Comparison of ENCODE assay signal across 8 mouse cellular contexts in genomic region chr11:95858528-95859467, GRCm38 (mm10). TPM values are rescaled to one million over a fixed set of nuclear protein-coding genes. Genes with fewer than 3 reads are reported as not detected.
DNase-seq lines count a peak whose midpoint lies in the region; ATAC-seq lines count a peak whose summit lies in the region.

No protein-coding gene starts in this region.

- H3K27me3 ChIP-seq in heart, embryonic 10.5 days (ENCODE audit: insufficient read depth, poor library complexity, severe bottlenecking) = no peaks in the 10 kb centered on the region
- H3K27me3 ChIP-seq in kidney, embryonic 15.5 days = no peaks in the 10 kb centered on the region

- no peaks in the 10 kb centered on the region for H3K9me3 ChIP-seq in heart, embryonic 10.5 days
- H3K9me3 ChIP-seq in kidney, embryonic 15.5 days (replicated peaks) = no peaks in the 10 kb centered on the region

- peaks cover 16% of the 10 kb centered on the region for H3K4me1 ChIP-seq in heart, embryonic 10.5 days
- peaks cover 16% of the 10 kb centered on the region for H3K4me1 ChIP-seq in kidney, embryonic 15.5 days

- H3K36me3 ChIP-seq in heart, embryonic 10.5 days = no peaks in the 10 kb centered on the region
- H3K36me3 ChIP-seq in kidney, embryonic 15.5 days = no peaks in the 10 kb centered on the region

- under 1% methylated on average over 58 of the region's 58 CpGs for WGBS in heart, embryonic 10.5 days
- under 1% methylated on average over 58 of the region's 58 CpGs for WGBS in kidney, embryonic 15.5 days

- H3K4me3 ChIP-seq in heart, embryonic 10.5 days = peak overlapping the region; percentile 76
- peak overlapping the region; percentile 84 for H3K4me3 ChIP-seq in kidney, embryonic 15.5 days (replicated peaks)

- peak overlapping the region; percentile 67 for H3K4me2 ChIP-seq in kidney, embryonic 15.5 days

- DNase-seq in B cell, adult 2 months = peak; percentile 95 to 96
- peak; percentile 99 for DNase-seq in brain, adult 2 months (ENCODE audit: low read depth, low spot score)
- DNase-seq in heart, embryonic 10.5 days (ENCODE audit: low spot score) = peak; percentile 100
- peak; percentile 98 for DNase-seq in liver
- peak; percentile 96 to 98 for DNase-seq in spleen, postnatal 4 days (ENCODE audit: low spot score in 2 of 2)

- peak overlapping the region; percentile 74 for H3K9ac ChIP-seq in kidney, embryonic 15.5 days

- H3K27ac ChIP-seq in heart, embryonic 10.5 days = peak overlapping the region; percentile 86
- peak overlapping the region; percentile 97 for H3K27ac ChIP-seq in kidney, embryonic 15.5 days

- peak; percentile 89 for ATAC-seq in erythroblast, adult 5-6 weeks (replicated peaks; ENCODE audit: low FRiP score, poor library complexity, severe bottlenecking)
- ATAC-seq in kidney, embryonic 15.5 days (replicated peaks; ENCODE audit: low FRiP score) = peak; percentile 99
- ATAC-seq in monocyte, adult 5-6 weeks (replicated peaks; ENCODE audit: insufficient number of reproducible peaks, low FRiP score, low TSS enrichment, poor library complexity, severe bottlenecking) = peak; percentile 92

RNA-seq across cellular contexts. Expression of gene Abi3, which starts 16.5 kb away (rescaled TPM):
- total RNA-seq in erythroblast, adult 5-6 weeks (2015; ENCODE audit: low replicate concordance) = 4.8 and 6.7 TPM in 2 replicates
- 3.5 and 5.5 TPM in 2 replicates for total RNA-seq in erythroblast, adult 5-6 weeks (2017; ENCODE audit: low replicate concordance)
- polyA plus RNA-seq in heart, embryonic 10.5 days (2016; fragmentation: Nextera tagmentation; extraction: Ambion mirVana) = 26.6 and 32.4 TPM in 2 replicates
- 10.1 and 11.4 TPM in 2 replicates for polyA plus RNA-seq in kidney, embryonic 15.5 days (2015; fragmentation: Nextera tagmentation; extraction: Ambion mirVana)
- total RNA-seq in monocyte, adult 5-6 weeks (2017) = 160 to 201 TPM (median 188 TPM) in 3 replicates

RNA-seq across cellular contexts. Expression of gene Gngt2, which starts 21.8 kb away (rescaled TPM):
- 9.8 and 15.0 TPM in 2 replicates for total RNA-seq in erythroblast, adult 5-6 weeks (2015; ENCODE audit: low replicate concordance)
- total RNA-seq in erythroblast, adult 5-6 weeks (2017; ENCODE audit: low replicate concordance) = 9.4 and 13.0 TPM in 2 replicates
- 43.2 and 60.8 TPM in 2 replicates for polyA plus RNA-seq in heart, embryonic 10.5 days (2016; fragmentation: Nextera tagmentation; extraction: Ambion mirVana)
- polyA plus RNA-seq in kidney, embryonic 15.5 days (2015; fragmentation: Nextera tagmentation; extraction: Ambion mirVana) = 22.8 and 23.7 TPM in 2 replicates
- total RNA-seq in monocyte, adult 5-6 weeks (2017) = 863 to 2,060 TPM (median 1,763 TPM) in 3 replicates

RNA-seq across cellular contexts. Expression of gene Phospho1, which starts 34.5 kb away (rescaled TPM):
- 71.9 and 86.1 TPM in 2 replicates for total RNA-seq in erythroblast, adult 5-6 weeks (2015; ENCODE audit: low replicate concordance)
- total RNA-seq in erythroblast, adult 5-6 weeks (2017; ENCODE audit: low replicate concordance) = 54.2 and 57.9 TPM in 2 replicates
- polyA plus RNA-seq in heart, embryonic 10.5 days (2016; fragmentation: Nextera tagmentation; extraction: Ambion mirVana) = 0.31 and 0.42 TPM in 2 replicates
- 2.0 TPM in 1 of 2 replicates, not detected in the other for polyA plus RNA-seq in kidney, embryonic 15.5 days (2015; fragmentation: Nextera tagmentation; extraction: Ambion mirVana)
- 2.8 to 3.6 TPM in 2 of 3 replicates, not detected in the other for total RNA-seq in monocyte, adult 5-6 weeks (2017)

RNA-seq across cellular contexts. Expression of gene B4galnt2, which starts 55.9 kb away (rescaled TPM):
- total RNA-seq in erythroblast, adult 5-6 weeks (2015; ENCODE audit: low replicate concordance) = not detected in 2 replicates
- total RNA-seq in erythroblast, adult 5-6 weeks (2017; ENCODE audit: low replicate concordance) = not detected in 2 replicates
- 0.16 and 0.49 TPM in 2 replicates for polyA plus RNA-seq in heart, embryonic 10.5 days (2016; fragmentation: Nextera tagmentation; extraction: Ambion mirVana)
- polyA plus RNA-seq in kidney, embryonic 15.5 days (2015; fragmentation: Nextera tagmentation; extraction: Ambion mirVana) = 1.4 TPM in 2 replicates
- total RNA-seq in monocyte, adult 5-6 weeks (2017) = 0.78 to 1.3 TPM in 2 of 3 replicates, not detected in the other

Comparison
In these comparisons a context has a peak if more than half of its experiments do, and no peak if none do; other contexts are left out.
1. Peak in every context shown above with its lines: DNase-seq, ATAC-seq, H3K4me3 ChIP-seq and H3K27ac ChIP-seq.
2. RNA of gene Abi3, which starts 16.5 kb away (total RNA-seq): 160 to 201 TPM in monocyte, adult 5-6 weeks; 3.5 to 6.7 TPM in erythroblast, adult 5-6 weeks; every median in the first group is over 10 times any median in the second.
3. RNA of gene Gngt2, which starts 21.8 kb away (total RNA-seq): 863 to 2,060 TPM in monocyte, adult 5-6 weeks; 9.4 to 15.0 TPM in erythroblast, adult 5-6 weeks; every median in the first group is over 10 times any median in the second.
4. RNA of gene Phospho1, which starts 34.5 kb away (total RNA-seq): 54.2 to 86.1 TPM in erythroblast, adult 5-6 weeks; 2.8 to 3.6 TPM in monocyte, adult 5-6 weeks; every median in the first group is over 10 times any median in the second.